Mouse (Mus musculus) right cerebral cortex, postnatal 14 days (tissue): ENCODE measurements at regions not wholly inside any gene's neighbourhood (a gene's known extent, or its start where the extent isn't known, plus 50 kb on each side); places are given as distances from the start of the nearest gene placed in this dataset.

Source experiments
- DNase-seq: peaks from one replicate; pipeline ENCODE4 v3.0.0; 2022

DNA sequence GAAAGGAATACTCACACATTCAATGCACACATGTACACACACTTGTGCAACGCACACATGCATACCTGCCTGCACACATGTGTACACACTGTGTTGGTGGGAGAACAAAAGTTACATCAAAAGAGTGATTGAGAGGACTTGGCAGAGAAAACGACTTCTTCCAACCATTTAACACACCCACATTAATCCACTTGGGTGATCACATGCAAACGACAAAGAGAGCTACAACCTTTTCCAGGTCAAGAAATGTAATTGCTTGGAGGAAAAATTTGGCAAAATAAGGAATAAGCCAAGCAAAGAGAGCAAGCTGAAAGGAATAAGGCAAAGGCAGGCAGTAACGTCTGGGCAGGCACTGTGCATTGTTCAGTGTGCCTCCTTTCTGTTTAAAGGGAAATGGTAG is 67.3 kb downstream of the C1d start:
- no peak for DNase-seq

DNA sequence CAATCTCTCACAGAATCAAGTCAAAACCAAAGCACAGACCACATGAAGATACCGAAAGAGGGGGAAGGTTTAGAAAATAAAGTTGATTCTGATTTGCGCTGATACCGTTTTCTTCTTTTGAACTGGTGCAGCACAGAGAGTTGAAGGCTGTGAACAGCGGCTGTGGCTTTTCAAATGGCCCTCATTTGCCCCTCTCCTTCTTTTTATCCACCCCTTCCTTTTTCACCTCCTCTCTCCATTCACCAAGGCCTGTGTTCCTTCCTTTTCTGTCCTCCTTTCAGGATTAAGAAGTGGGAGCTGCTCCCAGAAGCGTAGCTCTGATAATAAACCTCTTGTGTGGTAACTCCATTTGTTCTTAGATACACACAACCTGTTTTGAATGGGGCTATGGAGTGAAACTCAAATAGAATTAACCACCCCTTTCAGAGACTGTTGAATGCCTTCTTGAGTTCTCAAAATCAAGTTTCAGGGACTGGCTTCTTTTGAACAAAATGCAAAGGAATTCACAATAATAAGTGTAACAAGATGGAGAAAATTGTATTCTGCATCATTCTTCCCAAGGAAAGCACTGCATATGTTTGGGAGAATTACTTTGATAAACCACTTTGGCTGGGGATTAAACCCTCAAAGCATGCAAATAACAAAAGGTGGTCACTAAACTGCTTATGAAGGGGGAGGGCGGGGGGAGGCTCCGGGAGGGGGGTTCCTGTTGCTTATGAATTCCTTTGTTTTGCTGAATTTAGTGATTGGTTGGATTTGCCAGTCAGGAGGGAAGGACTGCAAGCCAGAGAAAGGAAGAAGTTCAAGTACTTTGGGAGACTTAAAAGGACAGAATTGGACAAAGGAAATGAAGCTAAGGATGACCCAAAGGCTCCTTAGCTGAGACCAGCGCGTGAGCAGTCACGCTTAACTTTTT is 68.6 kb downstream of the C1d start:
- no peak for DNase-seq

DNA sequence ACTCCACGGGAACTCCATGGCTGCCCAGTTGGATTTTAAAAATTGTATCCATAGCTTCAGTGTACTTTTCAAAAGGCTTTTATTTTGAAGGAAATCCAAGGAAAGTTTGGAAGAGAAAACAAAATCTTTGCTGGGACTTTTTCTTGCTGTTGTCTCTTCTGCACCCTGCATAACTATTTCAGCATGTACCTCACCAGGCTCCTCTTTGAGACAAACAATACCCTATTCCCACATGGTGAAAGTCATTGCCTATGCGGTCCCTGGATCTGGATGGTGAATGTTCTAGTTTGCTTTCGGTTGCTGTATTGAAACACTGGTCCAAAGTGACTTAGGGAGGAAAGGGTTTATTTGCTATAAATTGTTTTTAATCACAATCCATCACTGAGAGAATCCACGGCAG is 69.3 kb downstream of the C1d start:
- no peak for DNase-seq

DNA sequence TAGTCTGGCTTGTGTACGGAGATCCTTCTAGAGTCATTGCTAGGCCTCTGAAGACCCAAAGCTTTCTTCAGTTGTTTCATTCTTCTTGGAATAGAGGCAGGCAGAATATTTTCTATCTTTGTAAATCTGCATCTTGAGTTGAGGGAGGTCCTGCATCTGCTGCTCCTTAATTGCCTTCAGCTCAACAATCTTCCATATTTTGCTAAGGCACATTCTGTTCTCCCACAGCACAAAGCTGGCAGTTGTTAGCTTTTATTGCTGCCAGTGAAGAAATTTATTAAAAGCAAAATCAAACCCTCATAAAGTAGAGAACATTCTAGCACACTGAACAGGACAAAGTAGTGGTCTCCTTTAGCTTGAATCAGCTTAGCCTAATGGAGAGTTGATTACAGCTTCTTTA is 94.1 kb downstream of the C1d start:
- no peak for DNase-seq

DNA sequence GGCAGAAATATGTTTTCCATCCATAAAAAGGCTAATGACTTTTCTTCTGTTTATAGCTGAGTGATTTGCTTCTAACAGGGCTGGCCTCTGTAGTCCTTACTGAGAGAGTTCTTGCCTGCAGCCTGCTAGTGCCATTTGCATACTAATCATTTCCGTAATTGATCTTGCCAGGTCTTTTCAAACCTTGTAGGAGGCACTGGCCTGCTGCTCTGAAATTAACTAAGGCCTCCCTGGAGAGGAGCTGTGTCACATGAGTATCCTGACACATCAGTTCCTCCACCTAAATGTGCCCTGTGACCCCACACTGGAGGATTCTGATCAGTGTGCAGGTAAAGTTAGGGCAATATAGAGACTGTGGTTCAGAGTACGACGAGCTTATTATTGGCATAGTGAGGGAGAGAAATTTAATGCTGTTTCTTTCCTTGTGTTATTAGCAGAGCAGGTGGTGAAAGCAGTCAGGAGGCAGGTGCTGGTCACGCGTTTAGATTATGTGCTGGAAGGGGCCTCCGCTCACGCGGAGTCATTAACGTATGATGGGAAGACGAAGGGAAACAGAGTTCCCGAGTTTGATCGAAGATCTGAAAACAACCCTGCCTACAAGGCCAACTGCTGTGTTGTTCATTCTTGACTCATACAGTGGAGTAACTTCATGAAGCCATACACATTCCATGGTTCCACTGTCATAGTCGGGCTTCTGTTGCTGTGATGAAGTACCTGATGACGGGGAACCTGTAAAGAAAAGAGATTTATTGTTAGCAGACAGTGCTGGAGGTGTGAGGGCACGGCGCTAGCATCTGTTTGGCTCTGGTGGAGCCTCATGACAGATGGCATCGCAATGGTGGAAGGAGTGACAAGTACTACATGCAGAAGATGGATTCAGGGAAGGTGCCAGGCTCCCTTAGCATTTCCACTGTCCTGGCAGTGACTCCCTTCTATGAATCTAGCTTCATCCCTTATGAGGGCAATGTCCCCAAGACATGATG is 95.1 kb downstream of the C1d start:
- no peak for DNase-seq

DNA sequence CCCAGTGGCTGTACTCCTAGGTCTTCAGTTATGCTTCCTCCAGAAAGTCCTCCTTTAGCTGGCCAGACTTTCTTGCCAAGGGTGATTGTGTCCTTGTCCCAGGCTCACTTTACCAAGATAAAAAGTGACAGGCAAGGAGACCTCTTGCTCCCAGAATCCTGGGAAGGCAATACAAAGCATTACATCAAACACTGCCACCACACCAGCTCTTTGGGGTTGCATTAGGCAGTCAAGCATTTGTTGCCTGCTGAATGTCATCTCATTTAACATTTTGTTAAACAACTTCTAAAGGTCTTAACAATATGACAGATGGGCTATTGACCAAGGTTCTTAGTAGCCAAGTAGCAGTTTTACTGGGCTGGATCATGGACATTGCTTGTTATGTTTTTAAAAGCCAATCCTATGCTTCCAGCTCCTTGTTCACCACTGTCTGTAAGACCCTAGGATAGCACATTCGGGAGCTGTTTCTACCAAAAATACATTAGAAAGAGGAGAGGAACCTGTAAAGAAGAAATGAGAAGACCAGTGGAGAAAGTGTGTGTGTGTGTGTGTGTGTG is 102.4 kb downstream of the C1d start:
- no peak for DNase-seq

DNA sequence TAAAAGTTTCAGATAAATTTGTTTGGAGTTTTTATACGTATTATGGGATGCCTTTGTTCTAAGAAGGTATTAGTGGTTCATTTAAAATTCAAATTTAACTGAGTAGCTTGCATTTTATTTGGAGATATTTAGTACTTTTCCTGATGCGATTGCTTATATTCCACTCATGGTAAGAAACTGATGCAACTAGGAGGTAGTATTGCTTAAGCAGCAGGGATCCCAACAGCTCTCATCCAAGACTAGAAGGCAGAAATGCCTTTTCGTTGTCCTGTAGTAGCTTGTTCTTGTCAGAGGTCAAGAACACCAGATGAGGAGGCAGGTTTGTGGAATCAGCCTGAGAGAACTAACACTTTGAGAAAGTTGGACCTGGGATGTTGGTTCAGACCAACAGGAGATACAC is 120.5 kb downstream of the C1d start:
- DNase-seq: no peak

DNA sequence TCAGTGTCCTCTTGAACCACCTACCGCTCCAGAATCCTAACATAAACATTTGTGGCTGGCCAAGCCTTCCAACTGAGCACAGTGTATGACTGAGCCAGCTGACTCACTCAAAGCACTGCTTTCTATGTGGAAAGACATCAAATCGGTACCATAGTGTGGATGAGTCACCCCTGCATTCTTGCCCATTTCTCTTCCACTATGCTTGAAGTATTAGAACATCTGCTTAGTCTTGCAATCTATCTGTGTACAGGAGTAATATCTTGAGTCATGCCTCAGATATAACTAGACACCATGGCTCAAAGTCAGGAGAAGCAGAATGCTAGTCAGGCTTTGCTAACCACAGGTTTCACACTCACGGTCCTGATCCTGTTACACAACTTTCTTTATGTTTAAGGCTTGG is 129.4 kb downstream of the C1d start:
- DNase-seq: peak; percentile 4

DNA sequence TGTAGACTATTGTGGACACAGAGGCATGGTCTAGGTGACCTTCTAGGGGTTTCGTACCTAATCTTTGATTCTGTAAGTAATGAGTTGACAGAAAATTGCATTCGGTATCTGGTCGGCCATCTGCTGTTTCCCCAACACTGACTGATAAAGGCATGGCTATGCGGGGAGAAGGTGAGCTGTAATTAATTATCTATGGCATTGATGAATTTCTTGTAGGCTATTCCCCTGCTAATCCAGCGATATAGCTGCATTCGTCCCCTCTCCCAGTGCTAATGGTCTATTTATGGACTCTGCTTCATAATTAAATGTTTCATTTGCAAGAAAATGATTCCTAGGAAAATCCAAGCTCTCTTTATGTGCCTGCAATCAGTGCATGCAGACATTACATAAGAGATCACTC is 136.5 kb downstream of the C1d start:
- DNase-seq: no peak

DNA sequence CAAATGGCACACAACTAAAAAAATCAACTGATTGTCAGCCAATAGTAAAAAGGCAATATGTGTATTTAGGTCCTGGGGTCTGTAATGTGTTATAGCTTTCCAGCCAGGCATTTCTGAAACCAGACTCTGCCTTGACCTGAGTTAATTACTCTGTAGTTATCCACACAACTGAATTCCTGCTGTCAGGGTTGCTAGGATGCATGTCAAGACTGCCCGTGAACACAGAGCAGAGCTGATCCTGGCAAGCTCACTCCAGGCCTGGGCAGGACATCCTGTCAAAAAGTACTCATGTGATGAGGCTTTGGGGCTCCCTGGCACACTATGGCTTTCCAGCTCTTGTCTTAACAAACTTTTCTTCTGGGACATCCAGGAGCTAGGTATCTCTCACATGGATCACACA is 157.2 kb downstream of the C1d start:
- DNase-seq: no peak

DNA sequence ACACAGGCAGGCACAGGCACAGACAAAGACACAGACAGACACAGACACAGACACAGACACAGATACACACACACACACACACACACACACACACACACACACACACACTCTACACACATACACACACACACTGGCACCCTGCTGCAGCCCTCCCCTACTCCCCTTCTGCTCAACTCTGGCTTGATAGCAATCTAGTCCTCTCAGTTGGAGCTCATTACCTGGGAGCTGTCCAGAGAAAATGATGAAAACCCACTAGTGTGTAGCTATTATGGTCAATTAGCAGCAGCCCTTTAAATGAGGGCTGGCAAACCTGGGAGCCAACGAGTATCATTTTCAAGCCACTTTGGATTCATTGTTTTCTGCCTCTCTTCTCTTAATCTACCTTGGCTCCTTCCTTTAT is 157.8 kb downstream of the C1d start:
- no peak for DNase-seq

DNA sequence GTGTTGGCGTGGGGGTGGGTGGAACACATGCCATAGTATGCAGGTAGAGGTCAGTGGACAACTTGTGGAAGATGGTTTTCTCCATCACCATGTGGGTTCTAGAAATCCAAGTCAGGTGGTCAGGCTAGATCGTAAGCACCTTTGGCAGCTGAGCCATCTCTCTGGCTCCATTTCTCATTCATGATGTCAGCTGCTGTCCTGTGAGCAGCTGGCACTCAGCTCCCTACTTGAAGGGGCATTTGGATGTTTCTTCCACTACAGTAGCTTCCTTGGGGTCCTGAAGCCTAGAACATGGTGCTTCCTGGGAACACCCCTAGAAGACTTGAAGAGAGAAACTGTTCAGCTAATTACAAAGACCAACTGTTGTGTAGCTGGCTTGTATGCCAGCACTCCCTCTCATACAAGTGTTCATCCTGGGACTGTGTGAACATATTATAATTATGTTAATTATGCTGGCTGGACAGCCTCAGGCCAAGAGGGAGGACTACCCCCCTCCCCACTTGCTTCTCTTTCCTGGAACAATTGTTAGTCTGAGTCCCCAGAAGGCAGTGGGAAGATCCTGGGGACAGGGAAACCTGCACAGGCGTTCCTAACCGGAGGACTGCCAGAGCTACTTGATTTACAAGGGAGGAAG is 160.4 kb downstream of the C1d start:
- no peak for DNase-seq

DNA sequence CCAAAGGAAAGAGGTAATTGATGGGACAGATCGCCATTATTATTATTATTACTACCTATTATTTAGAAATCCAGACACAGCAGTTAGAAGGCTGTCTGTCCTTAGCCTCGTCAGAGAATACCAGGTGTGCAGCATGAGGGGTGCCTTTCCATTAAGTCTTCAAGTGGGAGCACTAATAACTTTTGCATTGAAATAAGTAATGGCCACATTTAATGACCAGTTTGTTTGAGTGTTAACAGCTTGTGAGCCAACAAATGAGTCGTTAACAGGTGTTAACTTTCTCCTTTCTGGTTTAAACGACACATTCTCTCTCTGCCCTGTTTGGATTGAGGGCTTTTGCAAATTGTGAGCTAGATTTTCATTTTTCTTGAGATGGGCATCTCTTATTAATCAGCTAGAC is 184.8 kb downstream of the C1d start:
- no peak for DNase-seq

DNA sequence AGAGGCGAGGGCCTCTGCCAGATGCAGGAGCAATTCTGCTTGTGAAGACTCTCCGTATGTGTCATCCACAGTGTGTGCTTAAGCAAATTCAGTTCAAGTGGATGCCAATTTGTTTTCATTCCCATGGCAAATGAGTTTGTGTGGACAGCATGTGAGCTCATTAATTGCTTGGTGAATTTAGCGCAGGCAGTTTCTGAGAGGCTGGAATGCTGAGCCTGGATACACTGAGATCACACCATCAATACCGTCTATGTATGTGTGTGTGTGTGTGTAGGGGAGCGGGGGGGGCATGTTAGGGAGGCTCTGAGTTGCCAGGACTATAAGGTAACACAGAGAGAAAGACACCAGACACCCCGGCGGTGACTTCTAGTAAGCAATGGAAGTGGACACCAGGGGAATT is 191.9 kb downstream of the C1d start:
- DNase-seq: no peak

DNA sequence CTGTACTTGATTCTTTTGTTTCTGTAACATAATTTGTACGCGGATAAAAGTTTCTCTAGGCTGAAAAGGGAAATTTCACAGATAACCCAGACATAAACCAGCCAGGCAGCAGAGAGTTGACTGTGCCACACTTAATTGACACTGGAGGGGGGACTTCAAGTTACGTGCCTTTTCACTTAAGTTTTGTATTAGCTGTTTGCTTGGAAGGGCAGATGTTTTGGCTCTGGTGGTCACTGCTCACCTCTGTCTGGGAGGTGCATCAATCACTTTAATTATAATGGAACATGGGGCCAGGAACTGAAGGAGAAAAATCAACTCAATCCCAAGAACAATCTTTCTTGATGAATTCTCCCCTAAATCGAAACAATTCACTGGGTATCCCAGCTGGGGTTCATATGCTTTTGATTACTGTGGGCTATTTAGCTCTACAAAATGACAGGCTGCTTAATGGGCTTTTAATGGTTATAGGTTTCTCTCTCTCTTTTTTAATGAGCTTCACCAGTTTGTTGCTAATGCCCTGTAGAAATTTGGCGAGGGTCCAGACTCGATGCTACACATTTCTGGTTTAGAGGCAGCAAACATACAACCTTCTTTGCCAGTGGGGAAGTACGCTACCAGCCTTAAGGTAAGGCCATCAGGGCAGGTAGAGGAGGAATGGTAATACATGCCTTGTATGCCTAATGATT is 193.1 kb downstream of the C1d start:
- DNase-seq: no peak

DNA sequence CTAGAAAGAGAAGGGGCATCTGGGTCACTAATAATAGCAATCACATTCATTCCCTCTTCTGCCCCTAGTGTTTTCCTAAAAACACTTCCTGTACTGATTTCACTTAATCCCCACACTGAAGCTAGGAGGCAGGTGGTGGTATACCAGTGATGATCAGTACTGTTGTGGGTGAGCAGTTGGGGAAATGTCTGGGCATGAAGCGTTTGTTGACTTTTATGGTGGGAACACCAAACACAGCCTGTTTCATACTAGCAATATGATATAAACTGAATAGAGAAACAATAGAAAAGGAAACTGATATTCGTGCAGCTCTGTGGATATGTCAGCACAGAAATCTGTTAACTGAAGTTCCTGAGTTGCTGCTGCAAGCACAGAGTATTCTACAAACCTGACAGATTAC is 194.1 kb downstream of the C1d start:
- no peak for DNase-seq

DNA sequence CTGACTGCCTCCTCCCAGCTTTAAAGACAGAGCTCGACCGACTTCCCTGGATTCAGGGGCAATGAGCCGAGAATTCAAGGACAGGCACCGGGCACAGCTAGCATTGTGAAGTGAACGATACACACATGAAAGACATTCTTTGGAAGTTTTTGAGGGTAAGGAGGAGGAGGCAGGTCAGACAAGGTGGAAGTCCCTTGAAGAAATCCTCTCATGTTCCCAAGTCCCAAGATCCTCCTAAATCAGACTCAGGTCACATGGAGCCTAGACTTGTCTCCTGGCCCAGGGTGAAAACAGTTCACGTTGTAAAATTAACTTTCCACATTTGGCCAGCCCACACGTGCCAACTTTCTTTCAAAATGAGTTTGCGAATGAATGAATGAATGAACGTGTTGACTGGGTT is 196.2 kb downstream of the C1d start:
- DNase-seq: no peak

DNA sequence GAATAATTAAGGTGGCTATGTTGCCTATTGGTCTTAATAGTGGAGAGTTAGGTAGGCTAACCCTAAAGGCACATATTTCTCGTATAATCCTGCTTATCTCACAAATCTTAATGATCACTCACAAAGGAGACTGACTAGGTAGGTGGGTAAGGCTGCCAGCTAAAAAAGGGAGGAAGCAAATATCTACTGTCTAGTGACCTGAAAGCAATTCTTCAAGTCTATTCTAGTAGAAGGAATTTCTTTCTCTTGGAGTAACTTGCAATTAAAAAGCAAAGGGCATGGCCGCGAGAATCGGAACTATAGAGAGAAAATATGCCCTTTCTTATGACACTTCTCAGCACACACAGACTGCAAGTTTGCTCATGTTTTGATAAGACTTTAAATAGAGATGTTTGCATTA is 201.6 kb downstream of the C1d start:
- no peak for DNase-seq

DNA sequence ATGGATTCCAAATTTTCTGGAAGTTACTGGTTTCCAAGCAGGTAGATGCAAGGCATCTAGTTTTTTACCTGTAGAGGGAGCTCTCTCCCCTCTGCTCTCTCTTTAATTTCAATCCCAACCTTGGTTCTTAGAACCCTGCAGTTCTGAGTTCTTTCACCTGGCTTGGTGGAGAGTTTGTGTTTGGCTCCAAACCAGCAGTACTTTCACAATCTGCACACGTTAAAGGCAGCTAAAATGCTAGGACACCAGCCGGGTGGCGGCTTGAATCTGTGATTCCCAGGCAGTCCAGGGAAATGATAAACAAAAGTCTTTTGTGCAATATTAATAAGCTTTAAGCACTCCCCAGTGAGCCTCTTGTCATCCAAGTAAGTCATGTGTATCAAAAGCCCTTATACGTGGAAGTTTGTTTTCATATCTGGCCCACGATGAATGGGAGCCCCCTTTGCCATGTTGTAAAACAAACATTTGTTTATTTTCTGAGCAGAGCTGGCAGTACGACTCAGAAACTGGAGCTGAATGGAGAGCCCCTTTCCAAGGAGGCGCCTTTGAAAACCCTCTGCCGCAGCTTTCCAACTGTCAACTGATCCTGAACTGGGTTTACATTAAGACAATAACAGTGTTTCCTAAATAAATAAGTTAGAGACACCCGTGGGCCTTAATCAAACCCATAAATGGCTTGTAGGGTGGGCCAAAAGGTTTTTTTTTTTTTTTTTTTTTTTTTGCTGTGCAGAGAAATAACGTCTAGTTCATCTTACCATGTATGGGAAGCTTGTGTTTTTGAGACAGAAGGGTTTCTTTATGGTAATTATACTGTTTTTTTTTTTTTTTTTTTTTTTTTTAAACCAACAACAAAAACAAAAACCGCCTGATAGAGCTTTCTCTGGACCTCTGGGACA is 202.9 kb downstream of the C1d start:
- DNase-seq: no peak

DNA sequence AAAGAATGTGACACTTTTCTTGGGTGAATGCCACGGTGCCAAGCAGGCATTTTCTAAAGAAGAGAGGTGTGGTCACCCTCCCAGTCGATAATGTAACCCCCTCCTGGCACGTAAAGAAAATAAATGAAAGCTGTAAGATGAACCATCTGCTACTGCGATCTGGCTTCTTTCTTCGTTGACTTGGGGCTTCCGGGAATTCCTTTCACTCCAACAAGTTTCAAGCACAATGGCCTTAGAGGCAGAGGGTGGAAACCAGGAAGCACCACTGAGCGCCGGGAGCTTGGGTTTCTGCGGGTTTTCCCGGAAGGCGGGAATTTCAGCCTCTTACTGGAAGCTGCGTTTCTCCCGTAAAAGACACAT is 203.5 kb downstream of the C1d start:
- no peak for DNase-seq

DNA sequence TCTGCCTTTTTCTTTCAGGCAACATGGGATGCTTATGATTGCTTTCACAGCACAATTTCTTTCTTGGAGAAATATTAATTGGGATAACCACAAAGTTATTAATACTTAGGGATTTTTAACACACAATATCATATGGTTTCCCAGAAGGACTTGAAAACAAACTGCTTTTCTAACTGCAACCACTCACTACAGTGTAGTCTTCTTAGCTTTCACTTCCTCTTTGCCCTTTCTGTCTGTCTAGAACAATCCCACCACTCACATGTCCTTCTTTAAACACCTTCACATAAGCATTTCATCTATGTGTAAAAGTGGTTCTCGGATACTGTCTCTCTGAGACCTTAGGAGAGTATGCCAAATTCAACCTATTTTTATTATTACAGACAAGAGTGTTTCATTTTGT is 204.3 kb downstream of the C1d start:
- no peak for DNase-seq

DNA sequence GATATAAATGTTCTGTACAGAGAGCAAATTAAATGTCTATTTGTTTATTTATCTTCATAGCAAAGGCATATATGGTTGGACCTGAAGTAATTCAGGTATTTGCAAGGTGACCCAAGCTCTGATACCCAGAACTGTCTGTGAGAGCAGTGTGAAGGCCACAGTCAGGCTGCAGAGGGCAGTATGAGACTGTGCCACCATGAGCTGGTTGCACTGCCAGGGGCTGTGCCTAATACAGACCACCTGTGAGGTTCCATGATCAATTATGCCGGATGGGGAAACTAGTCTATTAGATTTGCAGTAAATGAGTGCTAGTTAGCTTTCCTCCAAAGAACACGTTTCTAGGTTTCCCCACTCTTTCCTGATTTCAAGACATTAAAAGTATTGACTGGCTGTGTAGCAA is 207.5 kb downstream of the C1d start:
- peak; percentile 11 for DNase-seq
